Mouse (Mus musculus): ENCODE results near the gene Msh5. TPM values are rescaled to one million over a fixed set of nuclear protein-coding genes. Genes with fewer than 3 reads are reported as not detected.
A peak's percentile ranks its signal among the peaks of the same experiment; 100 is the strongest.

The Msh5 gene
- polyA plus RNA-seq, 1 experiment = 15.5 TPM

DNA sequence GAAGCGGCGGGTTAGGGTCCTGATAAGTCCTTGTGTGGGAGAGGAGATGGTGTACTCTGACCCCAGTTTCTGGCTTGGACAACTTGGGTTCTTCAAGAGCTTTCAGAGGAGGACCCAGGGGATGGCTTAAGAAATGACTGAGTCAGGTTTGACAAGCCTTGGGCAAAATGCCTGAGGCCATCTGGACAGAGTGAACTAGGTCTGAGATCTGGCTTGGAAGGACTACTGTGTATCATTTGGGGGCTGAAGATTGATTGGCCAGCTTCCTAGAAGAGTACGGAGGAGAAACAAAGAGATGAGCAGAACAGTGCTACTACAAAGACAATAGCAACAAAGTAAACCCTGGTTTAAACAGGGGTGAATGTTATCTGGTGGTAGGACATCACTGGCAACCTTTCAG is 16.9 kb upstream of the Msh5 start:
- Histone ChIP-seq H3K36me3 (ENCODE audit: control insufficient read depth, insufficient read depth, low read length) (peaks cover 1% of the 10 kb centered on the region), H3K4me3 (ENCODE audit: control insufficient read depth, insufficient read depth, low read length) (no peak overlapping the region)

DNA sequence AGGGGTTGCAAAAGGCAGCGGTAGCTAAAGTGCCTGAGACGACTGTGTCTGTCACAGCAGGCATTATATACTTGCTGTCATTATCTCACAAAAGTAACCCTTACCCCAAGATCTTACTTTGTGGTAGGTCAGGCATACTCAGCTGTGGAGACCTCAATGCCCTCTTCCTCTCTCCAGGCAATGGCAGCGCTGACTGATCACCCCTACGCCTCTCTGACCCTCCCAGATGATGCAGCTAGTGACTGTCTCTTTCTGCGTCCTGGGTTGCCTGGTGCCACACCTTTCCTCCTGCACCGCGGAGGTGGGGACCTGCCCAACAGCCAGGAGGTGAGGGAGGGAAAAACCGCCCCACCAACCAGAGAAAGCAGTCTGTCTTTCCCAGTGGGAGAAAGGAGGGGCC is 14.8 kb upstream of the Msh5 start:
- peaks cover 16% of the 10 kb centered on the region for H3K27me3 ChIP-seq (ENCODE audit: control insufficient read depth, insufficient read depth, low read length)
- H3K4me1 ChIP-seq (replicated peaks; ENCODE audit: control insufficient read depth, insufficient read depth, low read length) = peaks cover 21% of the 10 kb centered on the region

More for the DNA sequence above, 16.9 kb upstream of the Msh5 start:
- WGBS = 97% methylated on average over 3 of the region's 3 CpGs
- peaks cover 18% of the 10 kb centered on the region for H3K4me1 ChIP-seq (replicated peaks; ENCODE audit: control insufficient read depth, insufficient read depth, low read length)
- no peak for DNase-seq
- no peak for TF ChIP-seq POLR2A (IDR thresholded peaks at IDR 0.05; ENCODE audit: control insufficient read depth, extremely low read depth, insufficient read depth, low read length, poor library complexity)
- no peak for TF ChIP-seq CTCF (IDR thresholded peaks at IDR 0.05; ENCODE audit: borderline replicate concordance, control insufficient read depth, extremely low read depth, insufficient read depth, low read length, poor library complexity)
- H3K27ac ChIP-seq (ENCODE audit: control insufficient read depth, insufficient read depth, low read length) = no peak overlapping the region
- H3K27me3 ChIP-seq (ENCODE audit: control insufficient read depth, insufficient read depth, low read length) = peaks cover 16% of the 10 kb centered on the region

DNA sequence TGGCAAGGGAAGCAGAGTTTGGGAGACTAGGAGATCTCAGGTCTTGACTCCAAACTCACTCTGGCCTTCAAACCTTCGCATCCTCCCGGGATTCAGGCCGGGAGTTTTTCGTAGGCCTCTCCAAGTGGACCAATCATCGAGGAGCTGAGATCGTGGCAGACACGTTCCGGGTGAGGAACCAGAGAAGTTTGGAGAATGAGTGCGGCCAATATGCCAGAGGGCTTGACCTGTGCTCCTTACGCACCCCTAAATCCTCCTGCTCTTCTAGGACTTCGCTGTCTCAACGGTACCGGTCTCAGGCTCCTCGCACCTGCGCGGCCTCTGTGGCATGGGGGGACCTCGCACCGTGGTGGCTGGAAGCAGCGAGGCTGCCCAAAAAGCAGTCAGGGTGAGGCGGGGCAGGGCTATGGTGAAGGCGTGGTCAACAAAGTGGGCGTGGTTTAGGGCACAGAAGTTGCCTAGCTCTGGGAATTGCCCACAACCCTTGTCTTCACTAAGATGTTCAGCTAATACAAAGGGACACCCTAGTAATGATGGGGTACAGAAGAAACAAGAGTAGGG is 14.3 kb upstream of the Msh5 start:
- Histone ChIP-seq H3K36me3 (ENCODE audit: control insufficient read depth, insufficient read depth, low read length) (peaks cover 23% of the 10 kb centered on the region), H3K27ac (ENCODE audit: control insufficient read depth, insufficient read depth, low read length) (no peak overlapping the region), H3K4me3 (ENCODE audit: control insufficient read depth, insufficient read depth, low read length) (no peak overlapping the region), H3K27me3 (ENCODE audit: control insufficient read depth, insufficient read depth, low read length) (peaks cover 12% of the 10 kb centered on the region), H3K4me1 (replicated peaks; ENCODE audit: control insufficient read depth, insufficient read depth, low read length) (peaks cover 21% of the 10 kb centered on the region)
- no peak for DNase-seq
- TF ChIP-seq POLR2A (IDR thresholded peaks at IDR 0.05; ENCODE audit: control insufficient read depth, extremely low read depth, insufficient read depth, low read length, poor library complexity) (no peak), CTCF (IDR thresholded peaks at IDR 0.05; ENCODE audit: borderline replicate concordance, control insufficient read depth, extremely low read depth, insufficient read depth, low read length, poor library complexity) (no peak)
- WGBS = 89% methylated on average over 22 of the region's 22 CpGs

More for the DNA sequence above, 14.8 kb upstream of the Msh5 start:
- H3K36me3 ChIP-seq (ENCODE audit: control insufficient read depth, insufficient read depth, low read length) = peaks cover 18% of the 10 kb centered on the region
- no peak for TF ChIP-seq CTCF (IDR thresholded peaks at IDR 0.05; ENCODE audit: borderline replicate concordance, control insufficient read depth, extremely low read depth, insufficient read depth, low read length, poor library complexity)
- no peak for TF ChIP-seq POLR2A (IDR thresholded peaks at IDR 0.05; ENCODE audit: control insufficient read depth, extremely low read depth, insufficient read depth, low read length, poor library complexity)
- WGBS = 98% methylated on average over 8 of the region's 8 CpGs
- H3K4me3 ChIP-seq (ENCODE audit: control insufficient read depth, insufficient read depth, low read length) = no peak overlapping the region
- DNase-seq = no peak
- no peak overlapping the region for H3K27ac ChIP-seq (ENCODE audit: control insufficient read depth, insufficient read depth, low read length)

DNA sequence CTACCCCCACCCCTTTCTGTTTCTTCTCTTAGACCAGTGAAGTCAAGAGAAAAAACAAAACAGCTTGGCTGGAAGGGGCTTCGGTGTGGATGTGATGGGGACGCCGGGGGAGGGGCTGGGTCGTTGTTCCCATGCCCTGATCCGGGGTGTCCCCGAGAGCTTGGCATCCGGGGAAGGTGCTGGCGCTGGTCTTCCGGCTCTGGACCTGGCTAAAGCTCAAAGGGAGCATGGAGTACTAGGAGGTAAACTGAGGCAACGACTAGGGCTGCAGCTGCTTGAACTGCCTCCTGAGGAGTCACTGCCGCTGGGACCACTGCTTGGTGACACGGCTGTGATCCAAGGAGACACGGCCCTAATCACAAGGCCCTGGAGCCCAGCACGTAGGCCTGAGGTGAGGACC is 13.5 kb upstream of the Msh5 start:
- Histone ChIP-seq H3K27ac (ENCODE audit: control insufficient read depth, insufficient read depth, low read length) (no peak overlapping the region), H3K4me3 (ENCODE audit: control insufficient read depth, insufficient read depth, low read length) (no peak overlapping the region), H3K36me3 (ENCODE audit: control insufficient read depth, insufficient read depth, low read length) (peaks cover 30% of the 10 kb centered on the region), H3K4me1 (replicated peaks; ENCODE audit: control insufficient read depth, insufficient read depth, low read length) (peaks cover 14% of the 10 kb centered on the region), H3K27me3 (ENCODE audit: control insufficient read depth, insufficient read depth, low read length) (peaks cover 6% of the 10 kb centered on the region)
- WGBS = 73% methylated on average over 14 of the region's 14 CpGs
- TF ChIP-seq POLR2A (IDR thresholded peaks at IDR 0.05; ENCODE audit: control insufficient read depth, extremely low read depth, insufficient read depth, low read length, poor library complexity) (no peak), CTCF (IDR thresholded peaks at IDR 0.05; ENCODE audit: borderline replicate concordance, control insufficient read depth, extremely low read depth, insufficient read depth, low read length, poor library complexity) (no peak)
- no peak for DNase-seq

GRCm38 (mm10) chr17:35058911-35059892 is 12.7 kb upstream of the Msh5 start, which contains the start of gene Ddah2:
Gene Ddah2 (plus strand): TSS chr17:35059035.
- WGBS = 1% methylated on average over 57 of the region's 57 CpGs
- peak within 1 kb of the TSS; percentile 71 for H3K4me3 ChIP-seq (ENCODE audit: control insufficient read depth, insufficient read depth, low read length)
- no peaks in the 10 kb centered on the region; the same call in 1 of the 2 replicates for H3K27me3 ChIP-seq (ENCODE audit: control insufficient read depth, insufficient read depth, low read length)
- TF ChIP-seq POLR2A (IDR thresholded peaks at IDR 0.05; ENCODE audit: control insufficient read depth, extremely low read depth, insufficient read depth, low read length, poor library complexity) (0 out of 2 replicates have a peak, but pooled peaks have one; percentile 47), CTCF (IDR thresholded peaks at IDR 0.05; ENCODE audit: borderline replicate concordance, control insufficient read depth, extremely low read depth, insufficient read depth, low read length, poor library complexity) (peak; percentile 97)
- H3K36me3 ChIP-seq (ENCODE audit: control insufficient read depth, insufficient read depth, low read length) = peaks cover 36% of the 10 kb centered on the region
- DNase-seq = peak; percentile 93
- H3K27ac ChIP-seq (ENCODE audit: control insufficient read depth, insufficient read depth, low read length) = peak within 1 kb of the TSS; percentile 6; the same call in 1 of the 2 replicates
- peaks cover 12% of the 10 kb centered on the region for H3K4me1 ChIP-seq (replicated peaks; ENCODE audit: control insufficient read depth, insufficient read depth, low read length)

GRCm38 (mm10) chr17:35058316-35058715 is 11.8 kb upstream of the Msh5 start:
- Histone ChIP-seq H3K36me3 (ENCODE audit: control insufficient read depth, insufficient read depth, low read length) (peaks cover 45% of the 10 kb centered on the region), H3K27me3 (ENCODE audit: control insufficient read depth, insufficient read depth, low read length) (no peaks in the 10 kb centered on the region), H3K27ac (ENCODE audit: control insufficient read depth, insufficient read depth, low read length) (no peak overlapping the region), H3K4me3 (ENCODE audit: control insufficient read depth, insufficient read depth, low read length) (no peak overlapping the region), H3K4me1 (replicated peaks; ENCODE audit: control insufficient read depth, insufficient read depth, low read length) (peaks cover 12% of the 10 kb centered on the region)
- no peak for DNase-seq
- 88% methylated on average over 9 of the region's 9 CpGs for WGBS
- no peak for TF ChIP-seq POLR2A (IDR thresholded peaks at IDR 0.05; ENCODE audit: control insufficient read depth, extremely low read depth, insufficient read depth, low read length, poor library complexity)
- no peak for TF ChIP-seq CTCF (IDR thresholded peaks at IDR 0.05; ENCODE audit: borderline replicate concordance, control insufficient read depth, extremely low read depth, insufficient read depth, low read length, poor library complexity)

Data from thymus, adult 2 months (tissue).